ENCODE assay signal across 40 mouse cellular contexts in genomic region chr14:51943336-51943735, GRCm38 (mm10). TPM values are rescaled to one million over a fixed set of nuclear protein-coding genes. Genes with fewer than 3 reads are reported as not detected.
"Had no signal": no experiment of that assay in that cellular context is flagged by ENCODE, and none has a peak within 500 bp of the region (broad histone marks: within the 10 kb centered on the region; RNA-seq: fewer than 3 reads in every experiment).

No protein-coding gene starts in this region.

- H3K9ac ChIP-seq: heart, embryonic 13.5 days; heart, embryonic 15.5 days; hindbrain, embryonic 13.5 days; hindbrain, embryonic 15.5 days; kidney, embryonic 15.5 days; limb, embryonic 13.5 days; limb, embryonic 15.5 days had no signal

- H3K27me3 ChIP-seq: heart, embryonic 13.5 days; heart, embryonic 15.5 days; hindbrain, embryonic 13.5 days; hindbrain, embryonic 15.5 days; kidney, embryonic 15.5 days; limb, embryonic 13.5 days; limb, embryonic 15.5 days had no signal

- H3K4me1 ChIP-seq: hindbrain, embryonic 13.5 days; hindbrain, embryonic 15.5 days had no signal

- DNase-seq: gastrocnemius, postnatal 10 days; gastrocnemius, postnatal 25 days; heart, adult 11 months; heart, adult 2 months; heart, postnatal 14 days; heart, postnatal 36 days; kidney, adult 11 months; kidney, adult 2 months; kidney, adult 9 months; kidney, postnatal 14 days; kidney, postnatal 36 days; layer of hippocampus, adult 9-11 months; layer of hippocampus, postnatal 36 days; left cerebral cortex, postnatal 4 days had no signal

- H3K27ac ChIP-seq: heart, adult 2 months; heart, embryonic 13.5 days; heart, embryonic 15.5 days; hindbrain, embryonic 13.5 days; hindbrain, embryonic 15.5 days; hindbrain, postnatal 0 days; kidney, embryonic 15.5 days; kidney, postnatal 0 days; limb, embryonic 13.5 days; limb, embryonic 15.5 days had no signal

- H3K4me3 ChIP-seq: heart, adult 2 months; heart, embryonic 13.5 days; heart, embryonic 15.5 days; hindbrain, embryonic 13.5 days; hindbrain, embryonic 15.5 days; kidney, embryonic 15.5 days; limb, embryonic 13.5 days; limb, embryonic 15.5 days had no signal

- H3K9me3 ChIP-seq: heart, embryonic 13.5 days; heart, embryonic 15.5 days; hindbrain, embryonic 13.5 days; hindbrain, embryonic 15.5 days; kidney, embryonic 15.5 days; limb, embryonic 15.5 days had no signal

- H3K4me2 ChIP-seq: heart, embryonic 11.5 days; heart, embryonic 13.5 days; heart, embryonic 15.5 days; hindbrain, embryonic 13.5 days; hindbrain, embryonic 15.5 days; kidney, embryonic 15.5 days; limb, embryonic 13.5 days; limb, embryonic 15.5 days; liver, embryonic 11.5 days had no signal

- H3K36me3 ChIP-seq: heart, embryonic 13.5 days; heart, embryonic 15.5 days; hindbrain, embryonic 13.5 days; hindbrain, embryonic 15.5 days; kidney, embryonic 15.5 days; limb, embryonic 13.5 days; limb, embryonic 15.5 days had no signal

- ATAC-seq: hindbrain, postnatal 0 days; intestine, embryonic 16.5 days had no signal

RNA-seq across cellular contexts. Expression of gene Rnase13, which starts 20.8 kb away (rescaled TPM):
- total RNA-seq: gastrocnemius, adult 18-20 months; gastrocnemius, postnatal 10 days; gastrocnemius, postnatal 25 days; heart, adult 2 months; heart, postnatal 14 days; heart, postnatal 36 days; hematopoietic stem cell, adult 5-6 weeks; hindbrain, postnatal 0 days; layer of hippocampus, adult 18-20 months; layer of hippocampus, adult 8-10 months; layer of hippocampus, postnatal 36 days; left cerebral cortex, adult 18-20 months; left cerebral cortex, adult 8-10 months; left cerebral cortex, postnatal 10 days; left cerebral cortex, postnatal 4 days had no signal
- polyA plus RNA-seq: heart, adult 2 months; heart, embryonic 11.5 days; heart, embryonic 13.5 days; heart, embryonic 15.5 days; heart, postnatal 0 days; hindbrain, embryonic 11.5 days; hindbrain, embryonic 13.5 days; hindbrain, embryonic 15.5 days; hindbrain, postnatal 0 days; intestine, embryonic 14.5 days; intestine, embryonic 16.5 days; kidney, adult 2 months; kidney, embryonic 15.5 days; kidney, postnatal 0 days; large intestine, adult 2 months; limb, embryonic 11.5 days; limb, embryonic 13.5 days; limb, embryonic 15.5 days; liver, embryonic 11.5 days had no signal

RNA-seq across cellular contexts. Expression of gene Tppp2, which starts 25.1 kb away (rescaled TPM):
- total RNA-seq: gastrocnemius, postnatal 10 days; heart, adult 2 months; heart, postnatal 14 days; heart, postnatal 36 days; hematopoietic stem cell, adult 5-6 weeks; hindbrain, postnatal 0 days; layer of hippocampus, adult 18-20 months; layer of hippocampus, adult 8-10 months; layer of hippocampus, postnatal 14 days; layer of hippocampus, postnatal 36 days; left cerebral cortex, adult 18-20 months; left cerebral cortex, adult 8-10 months; left cerebral cortex, postnatal 10 days; left cerebral cortex, postnatal 25 days; left cerebral cortex, postnatal 4 days had no signal
- polyA plus RNA-seq: heart, embryonic 11.5 days; heart, embryonic 13.5 days; heart, embryonic 15.5 days; heart, postnatal 0 days; hindbrain, embryonic 11.5 days; hindbrain, embryonic 13.5 days; hindbrain, embryonic 15.5 days; hindbrain, postnatal 0 days; intestine, embryonic 16.5 days; kidney, adult 2 months; kidney, embryonic 15.5 days; kidney, postnatal 0 days; large intestine, adult 2 months; limb, embryonic 11.5 days; limb, embryonic 13.5 days; limb, embryonic 15.5 days; liver, embryonic 11.5 days had no signal

RNA-seq across cellular contexts. Expression of gene Slc39a2, which starts 50.6 kb away (rescaled TPM):
- total RNA-seq: hematopoietic stem cell, adult 5-6 weeks had no signal
